Mouse (Mus musculus): ENCODE results near the gene Jtb. TPM values are rescaled to one million over a fixed set of nuclear protein-coding genes. Genes with fewer than 3 reads are reported as not detected.

The Jtb gene
- polyA plus RNA-seq, 1 experiment from 2014 or later: 103 TPM

GRCm38 (mm10) chr3:90275286-90275685 is 43.9 kb downstream of the Jtb start:
- Histone ChIP-seq H3K36me3 (replicated peaks; ENCODE audit: control insufficient read depth, insufficient read depth, low read depth, low read length) (peaks cover 2% of the 10 kb centered on the region), H3K27me3 (ENCODE audit: control insufficient read depth, insufficient read depth, low read length) (no peaks in the 10 kb centered on the region), H3K9ac (replicated peaks; ENCODE audit: low read length) (no peak overlapping the region), H3K4me2 (ENCODE audit: low read depth, low read length) (no peak overlapping the region), H3K4me1 (ENCODE audit: control insufficient read depth, insufficient read depth, low read length) (no peaks in the 10 kb centered on the region), H3K4me3 (ENCODE audit: low read depth, low read length) (no peak overlapping the region), H3K27ac (replicated peaks; ENCODE audit: low read depth, low read length) (no peak overlapping the region), H3K9me3 (replicated peaks; ENCODE audit: control insufficient read depth, low read length) (no peaks in the 10 kb centered on the region)
- DNase-seq (ENCODE audit: low spot score) (no peak), ATAC-seq (replicated peaks; ENCODE audit: insufficient number of reproducible peaks, low FRiP score, low TSS enrichment, low read depth) (no peak)
- WGBS: 88% methylated on average over 11 of the region's 11 CpGs

DNA sequence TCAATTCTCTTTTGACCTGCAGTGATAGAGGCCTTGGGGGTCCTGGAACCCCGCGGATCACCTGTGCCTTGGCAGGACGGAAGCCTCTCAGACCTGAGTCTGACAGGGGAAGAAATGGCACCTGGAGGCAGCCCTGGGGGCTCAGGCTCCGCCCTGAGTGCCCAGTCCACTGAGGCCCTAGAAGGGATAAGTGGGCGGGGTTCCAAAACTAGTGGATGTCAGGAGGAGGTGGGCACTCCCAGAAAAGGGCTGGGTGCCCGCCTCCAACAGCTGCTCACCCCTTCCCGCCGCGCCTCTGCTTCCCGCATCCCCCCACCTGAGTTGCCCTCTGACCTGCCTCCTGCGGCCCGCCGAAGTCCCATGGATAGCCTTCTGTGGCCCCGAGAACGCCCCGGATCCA is 45.5 kb downstream of the Jtb start:
- no peak overlapping the region for H3K4me3 ChIP-seq (ENCODE audit: low read depth, low read length)
- H3K4me2 ChIP-seq (ENCODE audit: low read depth, low read length): no peak overlapping the region
- DNase-seq (ENCODE audit: low spot score) (no peak), ATAC-seq (replicated peaks; ENCODE audit: insufficient number of reproducible peaks, low FRiP score, low TSS enrichment, low read depth) (no peak)
- H3K4me1 ChIP-seq (ENCODE audit: control insufficient read depth, insufficient read depth, low read length): no peaks in the 10 kb centered on the region
- no peak overlapping the region for H3K9ac ChIP-seq (replicated peaks; ENCODE audit: low read length)
- H3K27ac ChIP-seq (replicated peaks; ENCODE audit: low read depth, low read length): no peak overlapping the region
- no peaks in the 10 kb centered on the region for H3K27me3 ChIP-seq (ENCODE audit: control insufficient read depth, insufficient read depth, low read length)
- peaks cover 2% of the 10 kb centered on the region for H3K36me3 ChIP-seq (replicated peaks; ENCODE audit: control insufficient read depth, insufficient read depth, low read depth, low read length)
- 33% methylated on average over 16 of the region's 16 CpGs for WGBS
- no peaks in the 10 kb centered on the region for H3K9me3 ChIP-seq (replicated peaks; ENCODE audit: control insufficient read depth, low read length)

GRCm38 (mm10) chr3:90277793-90278192 is 46.4 kb downstream of the Jtb start:
- DNase-seq (ENCODE audit: low spot score) (no peak), ATAC-seq (replicated peaks; ENCODE audit: insufficient number of reproducible peaks, low FRiP score, low TSS enrichment, low read depth) (no peak)
- H3K4me1 ChIP-seq (ENCODE audit: control insufficient read depth, insufficient read depth, low read length): no peaks in the 10 kb centered on the region
- 86% methylated on average over 9 of the region's 9 CpGs for WGBS
- no peak overlapping the region for H3K9ac ChIP-seq (replicated peaks; ENCODE audit: low read length)
- no peak overlapping the region for H3K27ac ChIP-seq (replicated peaks; ENCODE audit: low read depth, low read length)
- no peak overlapping the region for H3K4me3 ChIP-seq (ENCODE audit: low read depth, low read length)
- no peaks in the 10 kb centered on the region; the same call in none of the 2 replicates for H3K36me3 ChIP-seq (replicated peaks; ENCODE audit: control insufficient read depth, insufficient read depth, low read depth, low read length)
- no peaks in the 10 kb centered on the region for H3K27me3 ChIP-seq (ENCODE audit: control insufficient read depth, insufficient read depth, low read length)
- no peak overlapping the region for H3K4me2 ChIP-seq (ENCODE audit: low read depth, low read length)
- H3K9me3 ChIP-seq (replicated peaks; ENCODE audit: control insufficient read depth, low read length): no peaks in the 10 kb centered on the region

DNA sequence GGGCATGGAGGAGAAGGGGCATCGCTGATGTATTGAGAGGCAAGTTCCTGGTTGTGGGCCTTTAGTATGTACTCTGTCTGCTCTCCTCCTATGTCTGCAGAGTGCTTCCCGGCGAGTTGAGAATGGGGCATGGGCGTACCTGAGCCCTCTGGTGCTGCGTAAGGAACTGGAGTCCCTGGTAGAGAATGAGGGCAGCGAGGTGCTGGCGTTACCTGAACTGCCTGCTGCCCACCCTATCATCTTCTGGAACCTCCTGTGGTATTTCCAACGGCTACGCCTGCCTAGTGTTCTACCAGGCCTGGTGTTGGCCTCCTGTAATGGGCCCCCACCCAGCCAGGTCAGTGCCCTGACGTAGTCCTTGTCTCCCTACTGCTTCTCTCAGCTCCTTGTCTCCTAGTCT is 46.8 kb downstream of the Jtb start:
- DNase-seq (ENCODE audit: low spot score) (no peak), ATAC-seq (replicated peaks; ENCODE audit: insufficient number of reproducible peaks, low FRiP score, low TSS enrichment, low read depth) (no peak)
- H3K27ac ChIP-seq (replicated peaks; ENCODE audit: low read depth, low read length): no peak overlapping the region
- no peaks in the 10 kb centered on the region for H3K27me3 ChIP-seq (ENCODE audit: control insufficient read depth, insufficient read depth, low read length)
- H3K4me1 ChIP-seq (ENCODE audit: control insufficient read depth, insufficient read depth, low read length): no peaks in the 10 kb centered on the region
- H3K36me3 ChIP-seq (replicated peaks; ENCODE audit: control insufficient read depth, insufficient read depth, low read depth, low read length): no peaks in the 10 kb centered on the region; the same call in none of the 2 replicates
- no peak overlapping the region for H3K9ac ChIP-seq (replicated peaks; ENCODE audit: low read length)
- WGBS: 94% methylated on average over 10 of the region's 10 CpGs
- H3K4me2 ChIP-seq (ENCODE audit: low read depth, low read length): no peak overlapping the region
- H3K4me3 ChIP-seq (ENCODE audit: low read depth, low read length): no peak overlapping the region
- no peaks in the 10 kb centered on the region for H3K9me3 ChIP-seq (replicated peaks; ENCODE audit: control insufficient read depth, low read length)

- Histone ChIP-seq H3K4me3 (ENCODE audit: low read depth, low read length) (no peak overlapping the region), H3K9ac (replicated peaks; ENCODE audit: low read length) (no peak overlapping the region), H3K27me3 (ENCODE audit: control insufficient read depth, insufficient read depth, low read length) (no peaks in the 10 kb centered on the region), H3K4me1 (ENCODE audit: control insufficient read depth, insufficient read depth, low read length) (no peaks in the 10 kb centered on the region), H3K9me3 (replicated peaks; ENCODE audit: control insufficient read depth, low read length) (no peaks in the 10 kb centered on the region), H3K36me3 (replicated peaks; ENCODE audit: control insufficient read depth, insufficient read depth, low read depth, low read length) (no peaks in the 10 kb centered on the region; the same call in none of the 2 replicates), H3K4me2 (ENCODE audit: low read depth, low read length) (no peak overlapping the region), H3K27ac (replicated peaks; ENCODE audit: low read depth, low read length) (no peak overlapping the region)
- 95% methylated on average over 9 of the region's 9 CpGs for WGBS
- DNase-seq (ENCODE audit: low spot score): no peak
- no peak for ATAC-seq (replicated peaks; ENCODE audit: insufficient number of reproducible peaks, low FRiP score, low TSS enrichment, low read depth)
Observed at GRCm38 (mm10) chr3:90279216-90279615, 47.8 kb downstream of the Jtb start.

DNA sequence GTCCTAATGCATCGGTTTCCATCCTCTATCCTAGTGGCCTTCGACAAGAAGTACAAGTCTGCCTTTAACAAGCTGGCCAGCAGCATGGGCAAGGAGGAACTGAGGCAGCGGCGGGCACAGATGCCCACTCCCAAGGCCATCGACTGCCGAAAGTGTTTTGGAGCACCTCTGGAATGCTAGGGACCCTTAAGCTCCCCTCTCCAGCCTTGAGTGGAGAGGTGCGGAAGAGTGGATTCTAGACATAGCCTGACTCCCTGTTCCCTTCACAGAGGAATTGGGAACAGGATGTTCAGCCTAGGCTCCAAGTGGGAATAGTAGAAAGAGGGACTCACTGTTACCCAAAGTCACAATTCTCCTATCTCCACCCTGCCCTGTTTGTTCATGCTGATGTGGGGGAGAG is 48.3 kb downstream of the Jtb start:
- ATAC-seq (replicated peaks; ENCODE audit: insufficient number of reproducible peaks, low FRiP score, low TSS enrichment, low read depth) (no peak), DNase-seq (ENCODE audit: low spot score) (no peak)
- no peaks in the 10 kb centered on the region for H3K9me3 ChIP-seq (replicated peaks; ENCODE audit: control insufficient read depth, low read length)
- no peaks in the 10 kb centered on the region; the same call in none of the 2 replicates for H3K36me3 ChIP-seq (replicated peaks; ENCODE audit: control insufficient read depth, insufficient read depth, low read depth, low read length)
- H3K4me1 ChIP-seq (ENCODE audit: control insufficient read depth, insufficient read depth, low read length): no peaks in the 10 kb centered on the region
- no peak overlapping the region for H3K4me2 ChIP-seq (ENCODE audit: low read depth, low read length)
- H3K27ac ChIP-seq (replicated peaks; ENCODE audit: low read depth, low read length): no peak overlapping the region
- H3K9ac ChIP-seq (replicated peaks; ENCODE audit: low read length): no peak overlapping the region
- H3K4me3 ChIP-seq (ENCODE audit: low read depth, low read length): no peak overlapping the region
- WGBS: 95% methylated on average over 7 of the region's 7 CpGs
- no peaks in the 10 kb centered on the region for H3K27me3 ChIP-seq (ENCODE audit: control insufficient read depth, insufficient read depth, low read length)

DNA sequence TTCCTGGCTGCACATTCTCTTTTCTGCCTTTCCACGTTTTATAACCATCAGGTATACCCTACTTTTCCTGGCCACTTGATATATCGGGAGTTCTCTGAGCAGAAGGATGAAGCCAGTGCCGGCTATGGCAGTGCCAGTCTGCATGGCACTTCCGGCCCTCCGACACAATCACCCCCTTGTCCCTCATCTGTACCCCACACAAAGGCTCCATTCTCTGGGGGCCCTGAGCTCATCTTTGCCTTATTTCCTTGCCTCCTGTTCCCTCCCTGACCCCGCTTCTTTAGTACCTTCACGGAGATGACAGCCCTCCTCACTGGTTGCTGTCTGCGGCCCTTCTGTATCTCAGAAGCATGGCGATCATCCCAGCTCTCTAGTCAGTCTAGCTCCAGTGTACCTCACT is 49.3 kb downstream of the Jtb start:
- Histone ChIP-seq H3K27me3 (ENCODE audit: control insufficient read depth, insufficient read depth, low read length) (no peaks in the 10 kb centered on the region), H3K9me3 (replicated peaks; ENCODE audit: control insufficient read depth, low read length) (no peaks in the 10 kb centered on the region), H3K4me2 (ENCODE audit: low read depth, low read length) (no peak overlapping the region), H3K4me3 (ENCODE audit: low read depth, low read length) (no peak overlapping the region), H3K9ac (replicated peaks; ENCODE audit: low read length) (no peak overlapping the region), H3K4me1 (ENCODE audit: control insufficient read depth, insufficient read depth, low read length) (no peaks in the 10 kb centered on the region), H3K36me3 (replicated peaks; ENCODE audit: control insufficient read depth, insufficient read depth, low read depth, low read length) (no peaks in the 10 kb centered on the region; the same call in 1 of the 2 replicates), H3K27ac (replicated peaks; ENCODE audit: low read depth, low read length) (no peak overlapping the region)
- no peak for DNase-seq (ENCODE audit: low spot score)
- ATAC-seq (replicated peaks; ENCODE audit: insufficient number of reproducible peaks, low FRiP score, low TSS enrichment, low read depth): no peak
- 69% methylated on average over 9 of the region's 9 CpGs for WGBS

- 97% methylated on average over 2 of the region's 2 CpGs for WGBS
- Histone ChIP-seq H3K4me1 (ENCODE audit: control insufficient read depth, insufficient read depth, low read length) (no peaks in the 10 kb centered on the region), H3K9ac (replicated peaks; ENCODE audit: low read length) (no peak overlapping the region), H3K27me3 (ENCODE audit: control insufficient read depth, insufficient read depth, low read length) (no peaks in the 10 kb centered on the region), H3K4me3 (ENCODE audit: low read depth, low read length) (no peak overlapping the region), H3K27ac (replicated peaks; ENCODE audit: low read depth, low read length) (no peak overlapping the region), H3K4me2 (ENCODE audit: low read depth, low read length) (no peak overlapping the region), H3K36me3 (replicated peaks; ENCODE audit: control insufficient read depth, insufficient read depth, low read depth, low read length) (no peaks in the 10 kb centered on the region), H3K9me3 (replicated peaks; ENCODE audit: control insufficient read depth, low read length) (no peaks in the 10 kb centered on the region)
- DNase-seq (ENCODE audit: low spot score) (no peak), ATAC-seq (replicated peaks; ENCODE audit: insufficient number of reproducible peaks, low FRiP score, low TSS enrichment, low read depth) (no peak)
Observed at GRCm38 (mm10) chr3:90284150-90284549, 52.8 kb downstream of the Jtb start.

All from embryonic facial prominence, embryonic 11.5 days (tissue).